Mouse (Mus musculus) kidney, adult 18-20 months (tissue): Measurements from ENCODE around the gene Grin3b.

Experiments used
- DNase-seq: peaks from one replicate; pipeline ENCODE4 v3.0.0; 2021

Grin3b gene

DNA sequence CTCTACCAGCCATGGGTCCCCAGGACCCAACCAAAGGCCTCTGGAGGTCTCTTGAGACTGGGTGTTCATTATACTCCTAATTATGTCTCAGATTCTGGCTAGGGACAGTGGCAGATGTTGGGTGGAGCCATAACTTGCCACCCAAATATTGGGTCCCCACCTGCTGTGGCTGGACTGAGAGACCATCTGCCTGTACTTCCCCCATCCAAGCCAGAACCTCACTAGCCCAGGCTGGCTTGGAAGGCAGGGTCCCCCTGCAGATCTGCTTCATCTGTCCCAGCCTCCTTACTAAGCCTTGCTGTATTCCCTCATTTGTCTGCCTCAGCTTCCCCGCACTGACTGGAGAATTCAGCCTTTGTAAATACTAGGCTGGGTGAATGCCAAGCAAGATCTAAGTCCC lies 2.3 kb upstream of the Grin3b start:
- DNase-seq, result no peak

DNA sequence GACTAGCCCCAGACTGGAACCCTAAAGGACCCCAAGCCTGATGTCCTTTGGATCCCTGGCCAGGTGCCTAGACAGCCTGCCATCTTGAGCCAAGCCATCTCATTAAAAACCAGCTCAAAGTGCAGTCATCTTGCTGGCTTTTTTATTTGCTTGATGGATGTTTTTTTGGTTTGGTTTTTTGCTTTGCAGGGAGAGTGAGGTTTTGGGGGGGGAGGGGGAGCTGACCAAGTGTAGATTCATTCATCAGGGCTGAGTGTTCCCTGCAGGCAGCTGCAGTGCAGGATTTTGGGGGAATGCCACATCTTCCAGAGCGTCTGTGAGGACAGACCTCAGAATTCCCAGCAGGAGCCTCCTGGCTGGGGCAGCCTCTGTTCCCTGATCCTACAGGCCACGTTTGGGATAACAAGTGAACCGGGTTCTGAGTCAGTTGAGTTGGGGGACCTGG lies 1.4 kb upstream of the Grin3b start:
- peak; percentile 62 for DNase-seq

DNA sequence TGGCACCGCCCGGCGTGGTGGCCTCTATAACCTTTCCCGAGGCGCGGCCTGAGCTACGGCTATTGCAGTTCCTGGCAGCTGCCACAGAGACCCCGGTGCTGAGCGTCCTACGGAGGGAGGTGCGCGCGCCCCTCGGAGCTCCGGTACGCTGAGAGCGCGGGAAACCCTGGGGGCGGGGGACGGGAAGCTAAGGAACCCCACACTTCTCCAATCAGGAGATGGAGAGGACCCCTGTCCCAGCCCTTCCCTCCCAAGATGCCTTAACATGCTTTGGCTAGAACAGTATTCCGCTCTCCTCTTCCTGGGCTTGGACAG lies 625 bp downstream of the Grin3b start:
- no peak for DNase-seq

DNA sequence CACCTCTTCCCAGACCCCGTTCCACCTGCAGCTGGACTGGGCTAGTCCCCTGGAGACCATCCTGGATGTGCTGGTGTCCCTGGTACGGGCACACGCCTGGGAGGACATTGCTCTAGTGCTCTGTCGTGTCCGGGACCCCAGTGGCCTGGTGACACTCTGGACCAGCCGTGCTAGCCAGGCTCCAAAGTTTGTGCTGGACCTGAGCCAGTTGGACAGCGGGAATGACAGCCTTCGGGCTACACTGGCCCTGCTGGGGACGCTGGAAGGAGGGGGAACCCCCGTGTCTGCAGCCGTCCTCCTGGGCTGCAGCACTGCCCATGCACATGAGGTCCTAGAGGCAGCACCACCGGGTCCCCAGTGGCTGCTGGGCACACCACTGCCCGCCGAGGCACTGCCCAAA lies 2.3 kb downstream of the Grin3b start:
- DNase-seq, result peak; percentile 51

DNA sequence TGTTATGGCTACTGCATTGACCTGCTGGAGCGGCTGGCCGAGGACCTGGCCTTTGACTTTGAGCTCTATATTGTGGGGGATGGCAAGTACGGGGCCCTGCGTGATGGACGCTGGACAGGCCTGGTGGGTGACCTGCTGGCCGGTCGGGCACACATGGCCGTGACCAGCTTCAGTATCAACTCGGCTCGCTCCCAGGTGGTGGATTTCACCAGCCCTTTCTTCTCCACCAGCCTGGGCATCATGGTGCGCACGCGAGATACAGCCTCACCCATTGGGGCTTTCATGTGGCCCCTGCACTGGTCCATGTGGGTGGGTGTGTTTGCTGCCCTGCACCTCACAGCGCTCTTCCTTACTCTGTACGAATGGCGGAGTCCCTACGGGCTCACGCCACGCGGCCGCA lies 3.6 kb downstream of the Grin3b start:
- DNase-seq, result no peak

DNA sequence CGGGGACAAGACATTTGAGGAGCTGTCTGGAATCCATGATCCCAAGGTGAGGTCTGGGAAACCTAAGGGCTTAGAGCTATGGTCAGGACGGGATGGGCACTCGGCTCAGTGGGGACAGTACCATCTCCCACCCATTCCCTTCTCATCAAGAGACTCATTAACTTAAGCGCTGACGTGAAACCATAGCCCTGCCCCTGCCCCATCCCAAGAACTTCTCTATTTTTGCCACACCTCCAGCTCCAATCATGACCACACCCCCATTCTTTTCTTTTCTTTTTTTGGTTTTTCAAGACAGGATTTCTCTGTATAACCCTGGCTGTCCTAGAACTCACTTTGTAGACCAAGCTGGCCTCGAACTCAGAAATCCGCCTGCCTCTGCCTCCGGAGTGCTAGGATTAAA lies 4.2 kb downstream of the Grin3b start:
- no peak for DNase-seq

DNA sequence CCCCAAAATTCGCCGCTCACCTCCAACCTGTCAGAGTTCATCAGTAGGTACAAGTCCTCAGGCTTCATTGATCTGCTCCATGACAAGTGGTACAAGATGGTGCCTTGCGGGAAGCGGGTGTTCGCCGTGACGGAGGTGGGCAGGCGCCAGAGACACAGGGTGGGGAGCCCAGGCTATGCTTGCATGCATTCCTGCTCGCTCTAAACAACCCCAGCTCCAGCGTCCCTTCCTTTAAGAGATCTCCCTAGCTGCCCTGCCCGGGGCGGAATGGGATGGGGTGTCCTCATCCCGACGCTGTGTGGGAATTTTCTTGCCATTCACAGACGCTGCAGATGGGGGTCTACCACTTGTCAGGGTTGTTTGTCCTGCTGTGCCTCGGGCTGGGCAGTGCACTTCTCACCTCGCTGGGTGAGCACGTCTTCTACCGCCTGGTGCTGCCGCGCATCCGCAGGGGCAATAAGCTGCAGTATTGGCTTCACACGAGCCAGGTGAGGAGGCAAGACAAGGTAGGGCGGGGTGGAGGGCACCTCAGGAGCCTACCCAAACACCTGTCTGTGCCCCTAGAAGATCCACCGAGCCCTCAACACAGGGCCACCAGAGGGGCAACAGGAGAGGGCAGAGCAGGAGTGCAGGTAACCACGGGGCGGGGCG lies 5.7 kb downstream of the Grin3b start:
- no peak for DNase-seq

DNA sequence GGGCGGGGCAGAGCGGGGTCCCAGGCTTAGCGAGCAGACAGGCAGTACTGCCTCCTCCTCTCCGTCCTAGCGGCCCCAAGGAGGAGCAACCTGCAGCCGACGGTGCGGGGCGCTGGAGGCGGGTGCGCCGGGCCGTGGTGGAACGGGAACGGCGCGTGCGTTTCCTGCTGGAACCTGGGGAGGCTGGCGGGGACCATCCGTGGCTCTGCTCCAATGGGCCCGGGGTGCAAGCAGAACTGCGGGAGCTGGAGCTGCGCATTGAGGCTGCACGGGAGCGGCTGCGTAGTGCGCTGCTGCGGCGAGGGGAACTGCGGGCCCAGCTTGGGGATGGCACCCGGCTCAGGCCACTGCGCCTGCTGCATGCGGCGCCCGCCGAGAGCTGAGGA lies 6.2 kb downstream of the Grin3b start:
- DNase-seq, result no peak

DNA sequence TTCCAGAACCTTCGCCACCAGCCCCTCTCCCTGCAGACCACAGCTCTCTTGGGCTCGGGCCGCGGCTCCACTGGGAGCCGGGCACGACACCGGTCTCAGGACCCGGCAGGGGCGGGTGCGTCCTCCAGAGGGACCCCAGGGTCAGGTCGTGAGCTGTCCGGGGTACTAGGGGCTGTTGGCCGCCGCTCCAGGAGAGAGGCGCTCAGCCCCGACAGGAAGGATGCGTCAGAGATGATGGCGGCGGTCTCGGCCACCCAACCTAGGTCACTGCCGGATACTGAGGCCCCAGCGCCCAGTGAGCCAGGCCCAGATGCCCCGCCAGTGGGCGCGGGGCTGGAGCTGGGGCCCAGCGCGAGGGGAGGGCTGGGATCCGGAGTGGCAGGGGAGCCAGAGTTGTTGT lies 6.8 kb downstream of the Grin3b start:
- DNase-seq, result no peak

DNA sequence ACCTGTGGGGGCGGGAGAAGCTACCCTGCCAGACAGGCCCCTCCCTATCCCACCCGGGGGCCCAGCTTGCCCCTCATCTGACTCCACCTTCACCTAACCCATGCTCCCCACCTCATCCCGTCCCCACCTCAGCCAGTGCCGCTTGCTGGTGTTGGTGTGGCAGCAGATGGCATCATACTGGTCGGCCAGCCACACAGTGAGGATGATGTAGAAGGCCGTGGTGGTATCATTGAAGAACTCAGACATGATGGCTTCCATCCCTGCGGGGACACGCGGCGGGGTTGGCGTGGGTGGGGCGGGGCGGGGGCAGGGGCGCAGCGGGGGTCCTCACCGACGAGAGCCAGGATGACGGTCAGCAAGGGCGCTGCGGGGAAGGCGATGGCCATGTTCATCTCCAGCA lies 7.5 kb downstream of the Grin3b start:
- DNase-seq, result no peak

DNA sequence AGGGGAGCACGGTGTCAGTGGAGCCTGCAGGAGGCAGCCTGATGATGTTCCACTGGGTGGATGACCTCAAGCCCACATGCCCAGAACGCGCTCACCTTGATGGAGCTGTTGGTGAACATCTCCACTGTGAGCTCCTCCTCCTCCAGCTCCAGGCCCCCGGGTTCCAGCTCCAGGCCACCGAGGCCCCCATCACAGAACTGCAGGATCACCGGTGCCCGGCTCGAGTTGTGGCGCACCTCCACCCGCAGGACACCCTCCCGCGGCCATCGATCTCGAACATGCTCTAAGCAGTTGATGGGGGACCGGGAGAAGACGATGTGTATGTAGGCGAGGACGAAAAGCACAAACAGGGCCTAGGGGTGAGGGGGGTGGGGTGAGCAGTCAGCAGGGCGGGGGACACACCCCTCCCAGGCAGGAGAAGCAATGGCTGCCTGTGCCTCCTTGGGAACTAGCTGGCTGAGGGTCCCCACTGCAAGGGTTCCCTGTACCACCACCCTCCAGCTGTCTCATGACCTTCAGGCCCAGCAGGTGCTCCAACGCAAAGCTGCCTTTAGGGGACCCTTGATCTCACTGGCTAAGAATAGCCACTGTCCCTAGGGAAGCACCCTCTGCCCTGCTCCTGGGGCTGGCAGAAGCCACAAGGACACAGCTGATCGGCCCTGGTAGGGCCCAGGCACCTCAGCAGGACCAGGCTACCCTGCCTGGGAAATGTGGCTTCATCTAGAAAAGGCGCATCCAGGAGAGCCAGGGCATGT lies 9.1 kb downstream of the Grin3b start:
- no peak for DNase-seq

DNA sequence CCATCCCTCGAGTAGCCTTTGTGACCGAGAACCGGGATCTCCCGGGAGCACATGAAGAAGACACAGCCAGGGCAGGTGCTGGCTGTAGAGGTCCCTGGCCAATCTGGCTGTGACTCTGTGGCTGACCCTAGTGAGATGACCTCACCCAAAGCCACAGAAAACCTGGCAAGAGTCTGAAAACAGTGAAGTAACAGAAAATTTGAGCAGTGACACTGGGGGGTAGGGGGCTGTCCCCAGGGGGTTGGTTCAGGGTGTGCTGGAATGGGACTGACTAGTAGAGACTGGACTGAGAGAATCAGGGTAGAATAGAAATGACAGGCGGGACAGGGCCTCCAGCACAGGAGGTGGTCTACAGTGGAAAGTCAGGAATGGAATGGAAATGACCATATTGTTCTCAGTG lies 12.7 kb downstream of the Grin3b start:
- no peak for DNase-seq

DNA sequence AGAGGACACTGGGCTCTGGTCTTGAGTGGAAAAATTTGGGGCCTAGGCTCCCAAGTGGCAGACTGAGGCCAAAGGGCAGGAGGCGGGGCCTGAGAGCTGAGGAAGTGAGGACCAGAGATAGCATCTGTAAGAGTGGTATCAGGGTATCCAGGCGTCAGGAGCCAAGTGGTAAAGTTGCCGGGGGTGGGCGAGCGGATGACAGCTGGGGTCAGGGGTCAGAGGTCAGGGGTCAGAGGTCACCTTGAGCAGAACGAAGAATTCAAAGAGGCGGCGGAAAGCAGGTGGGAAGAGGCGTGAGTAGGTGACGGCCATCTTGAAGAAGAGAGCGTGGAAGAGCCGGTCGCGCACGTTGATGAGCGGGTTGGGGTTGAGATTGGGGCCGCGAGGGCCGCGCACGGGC lies 13.2 kb downstream of the Grin3b start:
- peak; percentile 81 for DNase-seq

DNA sequence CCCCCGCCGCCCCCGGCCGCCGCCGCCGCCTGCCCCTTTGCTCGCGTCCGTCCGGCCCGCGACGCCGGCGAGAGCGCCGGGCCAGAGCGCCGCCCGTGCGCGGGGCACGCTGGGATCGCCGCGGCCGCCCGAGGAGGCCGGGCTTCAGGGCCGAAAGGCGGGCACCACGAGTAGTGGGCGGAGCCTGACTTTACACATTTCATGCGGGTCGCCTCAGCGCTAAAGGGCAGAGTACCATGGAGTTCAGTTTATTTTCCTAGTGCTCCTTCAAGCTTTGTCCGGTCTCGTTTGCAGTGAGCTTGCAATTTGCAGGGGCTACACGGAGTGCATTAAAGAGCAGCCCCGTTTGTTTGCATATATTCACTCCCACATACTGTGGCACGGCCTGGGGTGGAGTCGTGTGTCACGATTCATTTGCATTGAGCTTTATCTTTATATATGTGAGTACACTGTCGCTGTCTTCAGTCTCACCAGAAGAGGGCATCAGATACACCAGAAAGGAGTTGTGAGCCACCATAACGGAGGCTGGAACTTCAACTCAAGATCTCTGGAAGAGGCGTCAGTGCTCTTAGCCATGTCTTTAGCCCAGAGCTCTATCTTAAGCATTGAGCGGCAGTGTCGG lies 13.8 kb downstream of the Grin3b start, which contains the start of gene Tmem259:
TSS of gene Tmem259 (minus strand) at position 136 of the 622 bp plus-strand sequence.
- DNase-seq, result peak; percentile 91

DNA sequence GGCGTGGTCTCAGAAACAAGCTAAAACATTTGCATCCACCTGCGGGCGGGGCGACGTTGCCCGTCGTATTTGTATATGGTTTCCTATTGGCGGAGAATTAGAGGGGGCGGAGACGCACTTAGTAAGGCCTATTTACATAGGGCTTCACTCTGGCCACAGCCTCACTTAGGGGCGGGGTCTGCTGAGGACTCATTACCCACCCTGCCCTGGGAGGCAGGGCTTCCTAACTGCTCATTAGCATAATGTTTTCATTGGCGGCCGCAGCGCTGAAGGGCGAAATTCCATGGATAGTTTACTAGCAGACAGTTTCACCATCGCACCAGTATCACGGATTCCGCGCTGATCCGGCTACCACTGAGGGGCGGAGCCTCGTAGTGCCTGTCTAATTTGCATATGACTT lies 14.4 kb downstream of the Grin3b start:
- peak; percentile 96 for DNase-seq

DNA sequence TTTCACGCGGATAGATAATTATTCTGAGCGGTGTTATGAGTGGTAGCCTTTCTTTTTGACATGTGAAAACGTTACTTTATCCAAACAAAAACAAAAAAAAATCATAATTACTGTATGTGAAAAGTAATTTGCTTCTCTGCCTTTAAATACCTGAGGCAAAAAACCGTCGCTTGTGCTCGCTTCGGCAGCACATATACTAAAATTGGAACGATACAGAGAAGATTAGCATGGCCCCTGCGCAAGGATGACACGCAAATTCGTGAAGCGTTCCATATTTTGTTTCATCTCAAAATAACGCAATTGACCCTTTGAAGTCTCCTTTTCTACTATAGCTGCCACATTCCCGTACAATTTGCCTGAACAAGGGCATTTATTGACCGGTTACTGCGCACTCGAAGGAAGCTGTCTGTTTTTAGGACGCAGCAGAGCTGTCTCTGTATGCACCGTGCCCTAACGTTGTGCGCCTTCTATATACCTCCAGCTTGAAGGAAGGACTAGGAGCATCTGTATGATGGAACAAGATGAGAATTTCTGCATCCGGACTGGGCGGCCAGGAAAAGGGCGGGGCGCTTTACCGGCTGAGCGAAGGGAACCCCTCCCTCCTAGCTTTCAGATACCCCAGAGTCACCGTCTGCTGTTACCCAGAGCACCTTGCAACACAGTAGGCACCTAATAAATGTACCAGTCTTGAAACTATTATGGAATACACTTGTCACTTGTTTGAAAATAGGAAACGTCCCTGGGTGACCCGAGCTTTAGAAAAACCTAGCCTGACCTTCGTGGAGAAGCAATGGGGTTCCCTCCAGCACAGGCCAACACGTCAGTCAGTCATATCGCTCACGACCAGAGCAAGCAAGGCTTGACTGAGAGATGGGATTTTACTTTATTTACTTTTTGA lies 15.1 kb downstream of the Grin3b start:
- peak; percentile 70 for DNase-seq

DNA sequence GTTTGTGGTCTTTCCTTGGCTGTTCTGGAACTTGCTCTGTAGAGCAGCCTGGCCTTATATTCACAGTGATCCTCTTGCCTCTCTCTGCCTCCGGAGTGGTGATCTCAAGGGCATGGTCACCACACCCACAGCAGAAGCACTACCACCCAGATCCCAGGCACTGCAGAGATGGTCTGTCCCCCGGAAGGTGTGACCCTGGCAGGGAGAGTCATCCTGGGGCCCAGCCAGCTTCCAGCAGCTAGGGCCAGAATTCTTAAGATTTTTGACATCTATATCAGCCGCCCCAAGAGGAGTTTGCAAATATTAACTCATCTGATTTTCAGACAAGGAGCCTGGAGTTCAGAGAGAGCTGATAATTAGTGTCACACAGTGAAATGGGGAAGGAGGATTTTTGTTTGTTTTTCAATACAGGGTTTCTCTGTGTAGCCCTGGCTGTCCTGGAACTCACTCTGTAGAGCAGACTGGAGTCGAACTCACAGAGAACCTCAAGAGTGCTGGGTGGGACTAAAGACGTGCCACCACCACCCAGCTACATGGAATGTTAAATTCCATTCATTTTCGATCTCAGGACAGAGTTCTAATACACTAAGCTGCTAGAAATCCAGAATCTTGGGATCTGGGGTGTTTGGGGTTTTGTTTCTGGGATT lies 15.8 kb downstream of the Grin3b start:
- no peak for DNase-seq

DNA sequence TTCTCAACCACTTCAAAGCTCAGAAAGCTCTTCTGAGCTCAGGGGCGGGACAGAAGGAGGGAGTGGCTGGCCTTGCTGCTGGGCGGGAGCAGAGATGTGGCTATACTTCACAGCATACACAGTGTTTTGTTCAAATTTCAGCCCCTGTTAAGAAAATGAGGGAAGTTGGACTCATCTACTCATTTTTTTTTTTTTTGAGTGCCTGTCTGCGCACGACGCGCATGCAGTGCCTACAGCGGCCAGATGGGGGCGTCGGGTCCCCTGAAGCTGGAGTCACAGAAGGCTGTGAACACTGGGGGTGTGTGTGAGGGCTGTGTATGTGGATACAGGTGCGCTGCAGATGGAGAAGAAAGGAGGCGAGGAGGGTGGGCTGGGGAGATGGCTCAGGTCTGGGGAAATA lies 16.4 kb downstream of the Grin3b start:
- DNase-seq, result peak; percentile 90

DNA sequence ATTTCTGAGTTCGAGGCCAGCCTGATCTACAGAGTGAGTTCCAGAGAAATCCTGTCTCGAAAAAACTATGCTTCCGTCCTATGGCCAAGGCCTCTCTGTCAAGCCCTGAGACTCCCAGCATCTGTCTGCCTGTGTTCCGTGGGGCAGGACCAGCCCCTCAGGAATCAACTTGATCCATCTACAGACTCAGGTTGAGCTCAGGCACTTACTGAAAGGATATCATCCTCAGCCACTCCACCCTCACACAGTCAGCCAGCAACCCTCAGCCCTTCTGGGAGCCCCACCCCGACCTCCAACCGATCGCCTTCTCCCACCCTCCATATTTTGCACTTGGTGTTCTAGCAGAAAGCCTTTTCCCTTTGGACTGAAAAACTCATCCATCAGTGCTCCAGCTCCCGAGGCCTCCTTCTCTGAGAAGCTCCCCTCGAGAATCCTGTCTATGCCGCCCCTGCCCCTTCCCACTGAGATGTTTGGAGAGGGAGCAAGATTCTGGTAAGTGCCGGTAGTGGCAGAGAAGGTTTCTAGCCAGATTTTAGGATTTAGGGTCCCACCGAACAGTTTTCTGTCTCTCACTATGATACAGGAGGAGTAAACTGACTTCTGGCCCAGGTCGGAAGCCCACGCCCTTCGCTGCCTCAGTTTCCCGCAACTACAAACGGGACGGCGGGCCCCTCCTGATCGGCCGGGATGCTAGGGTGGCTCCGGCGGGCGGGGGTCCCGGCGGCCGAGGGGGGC lies 17.4 kb downstream of the Grin3b start:
- DNase-seq, result no peak

DNA sequence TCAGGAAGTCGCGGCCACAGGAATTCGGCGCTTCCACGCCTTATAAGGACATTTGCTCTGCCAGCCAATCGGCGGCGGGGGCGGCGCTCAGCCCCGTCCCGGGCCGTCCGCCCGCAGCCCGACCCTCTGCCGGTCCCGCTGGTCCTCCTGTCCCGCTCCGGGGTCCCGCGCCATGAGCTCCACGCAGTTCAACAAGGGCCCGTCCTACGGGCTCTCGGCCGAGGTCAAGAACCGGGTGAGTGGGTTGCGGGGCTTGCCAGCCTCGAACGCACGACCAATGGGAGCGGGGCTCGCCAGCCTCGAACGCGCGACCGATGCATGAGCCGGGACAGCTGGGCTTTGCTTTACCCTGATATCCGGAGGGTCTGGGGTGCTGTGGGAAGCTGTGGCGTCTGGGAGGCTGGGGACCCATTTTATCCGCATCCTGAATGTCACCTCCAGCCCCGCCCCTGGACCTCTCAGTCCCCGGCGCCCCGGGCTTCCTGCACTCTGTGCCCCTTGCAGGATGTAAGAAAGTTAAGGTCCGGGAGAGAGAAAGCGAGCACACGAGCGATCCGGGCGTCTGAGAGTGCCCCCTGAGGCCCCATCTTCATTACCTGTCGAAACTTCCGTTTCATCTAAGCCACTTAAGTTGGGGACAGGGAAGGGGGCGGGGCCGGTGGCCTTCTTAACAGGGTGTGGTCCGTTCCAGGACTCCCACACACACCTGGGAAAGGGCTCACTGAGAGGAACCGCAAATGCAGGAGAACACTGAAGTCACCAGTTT lies 18.2 kb downstream of the Grin3b start, which contains the start of gene Cnn2:
TSS of gene Cnn2 (plus strand) at position 79 of the 766 bp plus-strand sequence.
- DNase-seq, result peak; percentile 63

DNA sequence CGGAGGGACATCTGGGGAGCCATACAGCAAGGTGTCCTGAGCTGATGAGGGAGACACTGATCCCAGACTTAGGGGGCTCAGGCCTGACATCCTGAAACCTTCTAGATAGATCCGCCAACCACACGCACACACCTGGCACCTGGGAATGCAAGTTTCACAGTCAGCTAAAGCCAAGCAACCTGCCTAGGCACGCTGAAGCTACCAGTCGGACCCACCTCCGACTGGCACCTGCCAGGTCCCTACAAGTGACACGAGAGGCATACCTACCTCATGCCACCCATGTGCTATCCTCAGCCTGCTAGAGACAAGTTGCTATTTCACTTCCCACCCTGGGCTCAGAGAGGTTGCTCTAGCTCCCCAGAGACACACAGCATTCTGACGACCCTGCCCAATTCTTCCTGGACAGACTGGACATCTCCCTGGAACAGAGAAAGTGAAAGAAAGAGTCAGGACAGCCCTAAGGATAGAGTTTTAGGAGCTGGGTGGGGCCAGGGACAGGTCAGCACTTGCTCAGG lies 18.8 kb downstream of the Grin3b start:
- DNase-seq, result no peak
